Mouse (Mus musculus): ENCODE data around the gene Gm20388.

Gene Gm20388

GRCm38 (mm10) chr8:121795461-121795860 lies 1884.8 kb downstream of the Gm20388 start:
- DNase-seq (ENCODE audit: low spot score) = no peak

GRCm38 (mm10) chr8:121796406-121796805 lies 1885.8 kb downstream of the Gm20388 start:
- DNase-seq (ENCODE audit: low spot score) = no peak

- no peak for DNase-seq (ENCODE audit: low spot score)
Measured at GRCm38 (mm10) chr8:121798401-121798800, 1887.8 kb downstream of the Gm20388 start.

- DNase-seq (ENCODE audit: low spot score) = no peak
Measured at GRCm38 (mm10) chr8:121804829-121805228, 1894.2 kb downstream of the Gm20388 start.

- DNase-seq (ENCODE audit: low spot score) = no peak
Measured at GRCm38 (mm10) chr8:121806126-121806525, 1895.5 kb downstream of the Gm20388 start.

- DNase-seq (ENCODE audit: low spot score) = no peak
Measured at GRCm38 (mm10) chr8:121808032-121808431, 1897.4 kb downstream of the Gm20388 start.

GRCm38 (mm10) chr8:121809524-121810155 lies 1899.0 kb downstream of the Gm20388 start:
- no peak for DNase-seq (ENCODE audit: low spot score)

GRCm38 (mm10) chr8:121811502-121811901 lies 1900.9 kb downstream of the Gm20388 start:
- DNase-seq (ENCODE audit: low spot score) = no peak

GRCm38 (mm10) chr8:121811931-121812570 lies 1901.4 kb downstream of the Gm20388 start:
- no peak for DNase-seq (ENCODE audit: low spot score)

GRCm38 (mm10) chr8:121818226-121818625 lies 1907.6 kb downstream of the Gm20388 start:
- no peak for DNase-seq (ENCODE audit: low spot score)

- no peak for DNase-seq (ENCODE audit: low spot score)
Measured at GRCm38 (mm10) chr8:121820840-121821239, 1910.2 kb downstream of the Gm20388 start.

- DNase-seq (ENCODE audit: low spot score) = no peak
Measured at GRCm38 (mm10) chr8:121821320-121821719, 1910.7 kb downstream of the Gm20388 start.

GRCm38 (mm10) chr8:121821770-121822169 lies 1911.1 kb downstream of the Gm20388 start:
- DNase-seq (ENCODE audit: low spot score) = no peak

- no peak for DNase-seq (ENCODE audit: low spot score)
Measured at GRCm38 (mm10) chr8:121827726-121828125, 1917.1 kb downstream of the Gm20388 start.

- DNase-seq (ENCODE audit: low spot score) = no peak
Measured at GRCm38 (mm10) chr8:121828376-121829023, 1917.9 kb downstream of the Gm20388 start.

GRCm38 (mm10) chr8:121829048-121829776 lies 1918.6 kb downstream of the Gm20388 start, which contains the start of gene Klhdc4:
Gene Klhdc4, minus strand, starts transcription at chr8:121829569.
- DNase-seq (ENCODE audit: low spot score) = peak; percentile 96

- no peak for DNase-seq (ENCODE audit: low spot score)
Measured at GRCm38 (mm10) chr8:121829777-121830362, 1919.2 kb downstream of the Gm20388 start.

- no peak for DNase-seq (ENCODE audit: low spot score)
Measured at GRCm38 (mm10) chr8:121832061-121832460, 1921.4 kb downstream of the Gm20388 start.

GRCm38 (mm10) chr8:121832503-121832902 lies 1921.9 kb downstream of the Gm20388 start:
- DNase-seq (ENCODE audit: low spot score) = peak; percentile 82

GRCm38 (mm10) chr8:121841242-121841641 lies 1930.6 kb downstream of the Gm20388 start:
- peak; percentile 67 for DNase-seq (ENCODE audit: low spot score)

GRCm38 (mm10) chr8:121842064-121842955 lies 1931.7 kb downstream of the Gm20388 start:
- no peak for DNase-seq (ENCODE audit: low spot score)
